Mouse (Mus musculus): ENCODE results near the gene Clec5a. TPM values are rescaled to one million over a fixed set of nuclear protein-coding genes. Genes with fewer than 3 reads are reported as not detected.

Clec5a gene
- polyA plus RNA-seq (2014; fragmentation: Nextera tagmentation; extraction: Ambion mirVana): 0.77 and 1.3 TPM in 2 replicates

DNA sequence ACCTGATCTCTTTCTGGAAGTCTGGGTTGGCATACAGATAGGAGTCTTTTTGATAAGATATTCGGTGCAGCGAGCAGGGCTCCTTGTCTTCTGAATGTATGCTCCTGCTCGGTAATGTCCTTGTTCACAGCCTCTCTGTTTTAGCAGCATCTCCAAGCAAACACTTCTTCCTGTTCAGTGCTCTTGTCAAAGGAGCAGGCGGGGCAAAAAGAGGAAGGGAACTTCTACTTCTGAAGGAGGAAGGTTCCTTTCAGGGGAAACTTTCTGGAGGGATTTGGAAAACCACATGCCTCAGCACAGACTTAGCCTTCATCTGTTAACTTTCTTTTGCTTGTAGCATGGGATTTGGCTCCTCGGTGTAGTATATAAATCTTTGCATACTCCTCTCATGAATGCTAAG is at the start of gene Clec5a:
Gene Clec5a, minus strand, starts transcription at position 177 of the 400 bp plus-strand sequence.
- no peak within 1 kb of the TSS for H3K27ac ChIP-seq (replicated peaks in 1 of 2; ENCODE audit: control insufficient read depth in 1 of 2, insufficient read depth in 1 of 2, low read depth in 2 of 2, low read length in 2 of 2)
- H3K27me3 ChIP-seq (ENCODE audit: control insufficient read depth, insufficient read depth, low read length): no peaks in the 10 kb centered on the region
- H3K4me1 ChIP-seq (ENCODE audit: control insufficient read depth in 2 of 2, insufficient read depth in 2 of 2, low read length in 2 of 2): no peaks in the 10 kb centered on the region
- H3K4me2 ChIP-seq (ENCODE audit: low read length): no peak within 1 kb of the TSS
- WGBS: 55% methylated on average over 5 of the region's 5 CpGs
- ATAC-seq (ENCODE audit: insufficient number of reproducible peaks, insufficient read depth, low FRiP score, low read depth): no peak
- no peak within 1 kb of the TSS for H3K4me3 ChIP-seq (ENCODE audit: control insufficient read depth in 1 of 2, insufficient read depth in 1 of 2, low read depth in 1 of 2, low read length in 2 of 2)
- H3K9me3 ChIP-seq (ENCODE audit: control insufficient read depth, low read length): no peaks in the 10 kb centered on the region
- H3K9ac ChIP-seq (ENCODE audit: low read length): no peak within 1 kb of the TSS
- no peaks in the 10 kb centered on the region for H3K36me3 ChIP-seq (ENCODE audit: control insufficient read depth, insufficient read depth, low read length)

GRCm38 (mm10) chr6:40634640-40635071 is 49.0 kb upstream of the Clec5a start:
- H3K36me3 ChIP-seq (ENCODE audit: control insufficient read depth, insufficient read depth, low read length): no peaks in the 10 kb centered on the region
- no peaks in the 10 kb centered on the region for H3K9me3 ChIP-seq (ENCODE audit: control insufficient read depth, low read length)
- no peaks in the 10 kb centered on the region for H3K4me1 ChIP-seq (ENCODE audit: control insufficient read depth in 2 of 2, insufficient read depth in 2 of 2, low read length in 2 of 2)
- no peak for ATAC-seq (ENCODE audit: insufficient number of reproducible peaks, insufficient read depth, low FRiP score, low read depth)
- H3K4me2 ChIP-seq (ENCODE audit: low read length): no peak overlapping the region
- H3K4me3 ChIP-seq (ENCODE audit: control insufficient read depth in 1 of 2, insufficient read depth in 1 of 2, low read depth in 1 of 2, low read length in 2 of 2): no peak overlapping the region
- 84% methylated on average over 1 of the region's 1 CpGs for WGBS
- H3K9ac ChIP-seq (ENCODE audit: low read length): no peak overlapping the region
- no peak overlapping the region for H3K27ac ChIP-seq (replicated peaks in 1 of 2; ENCODE audit: control insufficient read depth in 1 of 2, insufficient read depth in 1 of 2, low read depth in 2 of 2, low read length in 2 of 2)
- H3K27me3 ChIP-seq (ENCODE audit: control insufficient read depth, insufficient read depth, low read length): no peaks in the 10 kb centered on the region

DNA sequence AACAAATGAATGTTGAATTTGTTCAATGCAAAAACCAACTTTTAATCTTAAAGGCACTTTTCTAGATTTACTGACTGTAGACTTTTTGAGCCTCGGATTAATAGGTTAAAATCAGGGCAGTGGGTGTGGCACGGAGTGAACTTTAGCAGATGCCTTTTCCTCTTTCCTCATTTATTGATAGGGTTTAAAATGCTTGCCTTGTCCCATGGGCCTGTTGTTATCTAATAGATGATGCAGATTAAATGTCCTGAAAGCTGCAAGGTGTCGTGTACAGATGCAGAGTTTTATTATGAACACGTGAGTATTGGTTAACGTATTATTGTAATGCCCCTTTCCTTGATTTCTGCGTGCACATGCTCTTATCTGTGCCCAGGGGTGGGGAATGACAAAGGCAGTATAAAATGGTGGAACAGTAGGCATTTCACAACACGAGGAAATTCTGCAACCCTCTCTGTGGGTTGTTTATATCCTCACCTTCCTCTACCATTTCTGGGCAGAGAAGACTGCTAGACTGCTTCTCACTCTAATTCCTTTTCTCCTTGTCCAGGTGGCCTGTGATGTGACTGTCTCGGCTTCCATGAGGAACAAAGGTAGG is 42.9 kb upstream of the Clec5a start, which contains the start of gene Mgam:
Gene Mgam, plus strand, starts transcription at position 426 of the 595 bp plus-strand sequence.
- H3K27me3 ChIP-seq (ENCODE audit: control insufficient read depth, insufficient read depth, low read length): no peaks in the 10 kb centered on the region
- no peaks in the 10 kb centered on the region for H3K36me3 ChIP-seq (ENCODE audit: control insufficient read depth, insufficient read depth, low read length)
- H3K4me2 ChIP-seq (ENCODE audit: low read length): no peak within 1 kb of the TSS
- H3K4me3 ChIP-seq (ENCODE audit: control insufficient read depth in 1 of 2, insufficient read depth in 1 of 2, low read depth in 1 of 2, low read length in 2 of 2): no peak within 1 kb of the TSS
- 76% methylated on average over 8 of the region's 8 CpGs for WGBS
- H3K9ac ChIP-seq (ENCODE audit: low read length): no peak within 1 kb of the TSS
- H3K27ac ChIP-seq (replicated peaks in 1 of 2; ENCODE audit: control insufficient read depth in 1 of 2, insufficient read depth in 1 of 2, low read depth in 2 of 2, low read length in 2 of 2): no peak within 1 kb of the TSS
- no peaks in the 10 kb centered on the region for H3K9me3 ChIP-seq (ENCODE audit: control insufficient read depth, low read length)
- no peaks in the 10 kb centered on the region for H3K4me1 ChIP-seq (ENCODE audit: control insufficient read depth in 2 of 2, insufficient read depth in 2 of 2, low read length in 2 of 2)
- no peak for ATAC-seq (ENCODE audit: insufficient number of reproducible peaks, insufficient read depth, low FRiP score, low read depth)

- WGBS: 43% methylated on average over 1 of the region's 1 CpGs
- no peaks in the 10 kb centered on the region for H3K36me3 ChIP-seq (ENCODE audit: control insufficient read depth, insufficient read depth, low read length)
- no peak overlapping the region for H3K4me3 ChIP-seq (ENCODE audit: control insufficient read depth in 1 of 2, insufficient read depth in 1 of 2, low read depth in 1 of 2, low read length in 2 of 2)
Measured at GRCm38 (mm10) chr6:40626111-40626510, 40.5 kb upstream of the Clec5a start.

DNA sequence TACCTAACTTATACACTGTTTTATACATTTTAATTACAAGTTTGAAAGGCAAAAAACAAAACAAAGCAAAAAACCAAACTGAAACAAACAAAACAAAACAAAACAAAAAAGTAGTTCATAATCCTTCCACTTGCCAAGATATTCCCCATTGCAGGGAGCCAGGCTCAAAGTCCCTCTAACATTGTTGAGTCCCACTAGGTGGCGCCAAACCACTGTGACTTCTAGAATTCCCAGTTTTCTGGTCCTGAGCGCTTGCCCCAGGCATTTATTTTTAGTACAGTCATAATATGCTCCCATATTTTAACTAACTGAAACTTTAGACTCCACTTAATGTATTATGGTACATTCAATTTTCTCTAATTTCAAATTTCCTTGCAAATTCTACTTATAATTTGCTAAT is 32.3 kb upstream of the Clec5a start:
- Histone ChIP-seq H3K4me1 (ENCODE audit: control insufficient read depth in 2 of 2, insufficient read depth in 2 of 2, low read length in 2 of 2) (no peaks in the 10 kb centered on the region), H3K27me3 (ENCODE audit: control insufficient read depth, insufficient read depth, low read length) (no peaks in the 10 kb centered on the region), H3K4me3 (ENCODE audit: control insufficient read depth in 1 of 2, insufficient read depth in 1 of 2, low read depth in 1 of 2, low read length in 2 of 2) (no peak overlapping the region), H3K4me2 (ENCODE audit: low read length) (no peak overlapping the region), H3K27ac (replicated peaks in 1 of 2; ENCODE audit: control insufficient read depth in 1 of 2, insufficient read depth in 1 of 2, low read depth in 2 of 2, low read length in 2 of 2) (no peak overlapping the region), H3K9me3 (ENCODE audit: control insufficient read depth, low read length) (no peaks in the 10 kb centered on the region), H3K9ac (ENCODE audit: low read length) (no peak overlapping the region), H3K36me3 (ENCODE audit: control insufficient read depth, insufficient read depth, low read length) (no peaks in the 10 kb centered on the region)
- no peak for ATAC-seq (ENCODE audit: insufficient number of reproducible peaks, insufficient read depth, low FRiP score, low read depth)
- 9% methylated on average over 2 of the region's 2 CpGs for WGBS

More at GRCm38 (mm10) chr6:40626111-40626510, 40.5 kb upstream of the Clec5a start:
- no peaks in the 10 kb centered on the region for H3K4me1 ChIP-seq (ENCODE audit: control insufficient read depth in 2 of 2, insufficient read depth in 2 of 2, low read length in 2 of 2)
- no peak overlapping the region for H3K27ac ChIP-seq (replicated peaks in 1 of 2; ENCODE audit: control insufficient read depth in 1 of 2, insufficient read depth in 1 of 2, low read depth in 2 of 2, low read length in 2 of 2)
- H3K9ac ChIP-seq (ENCODE audit: low read length): no peak overlapping the region
- no peaks in the 10 kb centered on the region for H3K27me3 ChIP-seq (ENCODE audit: control insufficient read depth, insufficient read depth, low read length)
- H3K9me3 ChIP-seq (ENCODE audit: control insufficient read depth, low read length): no peaks in the 10 kb centered on the region
- no peak overlapping the region for H3K4me2 ChIP-seq (ENCODE audit: low read length)
- no peak for ATAC-seq (ENCODE audit: insufficient number of reproducible peaks, insufficient read depth, low FRiP score, low read depth)

- ATAC-seq (ENCODE audit: insufficient number of reproducible peaks, insufficient read depth, low FRiP score, low read depth): no peak
- Histone ChIP-seq H3K9ac (ENCODE audit: low read length) (no peak within 1 kb of the TSS), H3K4me2 (ENCODE audit: low read length) (no peak within 1 kb of the TSS), H3K27me3 (ENCODE audit: control insufficient read depth, insufficient read depth, low read length) (no peaks in the 10 kb centered on the region), H3K4me1 (ENCODE audit: control insufficient read depth in 2 of 2, insufficient read depth in 2 of 2, low read length in 2 of 2) (no peaks in the 10 kb centered on the region), H3K27ac (replicated peaks in 1 of 2; ENCODE audit: control insufficient read depth in 1 of 2, insufficient read depth in 1 of 2, low read depth in 2 of 2, low read length in 2 of 2) (no peak within 1 kb of the TSS), H3K36me3 (ENCODE audit: control insufficient read depth, insufficient read depth, low read length) (no peaks in the 10 kb centered on the region), H3K9me3 (ENCODE audit: control insufficient read depth, low read length) (no peaks in the 10 kb centered on the region), H3K4me3 (ENCODE audit: control insufficient read depth in 1 of 2, insufficient read depth in 1 of 2, low read depth in 1 of 2, low read length in 2 of 2) (no peak within 1 kb of the TSS)
- WGBS: 79% methylated on average over 4 of the region's 4 CpGs
Measured at GRCm38 (mm10) chr6:40613260-40613852, 27.7 kb upstream of the Clec5a start, which contains the start of gene Tas2r138. Gene Tas2r138, minus strand, starts transcription at chr6:40613310.

GRCm38 (mm10) chr6:40610244-40610643 is 24.6 kb upstream of the Clec5a start:
- Histone ChIP-seq H3K27me3 (ENCODE audit: control insufficient read depth, insufficient read depth, low read length) (no peaks in the 10 kb centered on the region), H3K9me3 (ENCODE audit: control insufficient read depth, low read length) (no peaks in the 10 kb centered on the region), H3K27ac (replicated peaks in 1 of 2; ENCODE audit: control insufficient read depth in 1 of 2, insufficient read depth in 1 of 2, low read depth in 2 of 2, low read length in 2 of 2) (no peak overlapping the region), H3K9ac (ENCODE audit: low read length) (no peak overlapping the region), H3K36me3 (ENCODE audit: control insufficient read depth, insufficient read depth, low read length) (no peaks in the 10 kb centered on the region), H3K4me2 (ENCODE audit: low read length) (no peak overlapping the region), H3K4me1 (ENCODE audit: control insufficient read depth in 2 of 2, insufficient read depth in 2 of 2, low read length in 2 of 2) (no peaks in the 10 kb centered on the region), H3K4me3 (ENCODE audit: control insufficient read depth in 1 of 2, insufficient read depth in 1 of 2, low read depth in 1 of 2, low read length in 2 of 2) (no peak overlapping the region)
- WGBS: 76% methylated on average over 8 of the region's 8 CpGs
- ATAC-seq (ENCODE audit: insufficient number of reproducible peaks, insufficient read depth, low FRiP score, low read depth): no peak

All from heart, embryonic 14.5 days (tissue).